Mouse (Mus musculus): ENCODE results near the gene Ppip5k2.

- TF ChIP-seq CTCF (IDR thresholded peaks at IDR 0.05; ENCODE audit: borderline replicate concordance, control insufficient read depth, extremely low read depth, insufficient read depth, low read length, poor library complexity): no peak
- TF ChIP-seq POLR2A (IDR thresholded peaks at IDR 0.05; ENCODE audit: control insufficient read depth, extremely low read depth, insufficient read depth, low read length, poor library complexity): no peak
Measured at GRCm38 (mm10) chr1:97788490-97788889, 18.3 kb upstream of the Ppip5k2 start.
